Mouse (Mus musculus) T-cell, adult 2 months (primary cell): ENCODE data around the gene Hspa1l.
A peak's percentile ranks its signal among the peaks of the same experiment; 100 is the strongest.
"Not testable (repeated sequence)": the region's sequence is repeated elsewhere in the genome, so short reads cannot be mapped to it uniquely, and the experiment has no call there.

Experiments used
- DNase-seq: peaks from one replicate; pipeline ENCODE4 v3.0.0; 2022; ENCODE audit warnings: low spot score

Hspa1l gene

GRCm38 (mm10) chr17:34972069-34972749, at the start of gene Hspa1l, which contains the start of gene Hspa1a:
Gene Hspa1l (plus strand): TSS chr17:34972703.
Gene Hspa1a (minus strand): TSS chr17:34972156.
- DNase-seq, result peak; percentile 65

GRCm38 (mm10) chr17:34922939-34923338, 49.6 kb upstream of the Hspa1l start:
- no peak for DNase-seq

GRCm38 (mm10) chr17:34924258-34924657, 48.2 kb upstream of the Hspa1l start:
- DNase-seq, result no peak

DNA sequence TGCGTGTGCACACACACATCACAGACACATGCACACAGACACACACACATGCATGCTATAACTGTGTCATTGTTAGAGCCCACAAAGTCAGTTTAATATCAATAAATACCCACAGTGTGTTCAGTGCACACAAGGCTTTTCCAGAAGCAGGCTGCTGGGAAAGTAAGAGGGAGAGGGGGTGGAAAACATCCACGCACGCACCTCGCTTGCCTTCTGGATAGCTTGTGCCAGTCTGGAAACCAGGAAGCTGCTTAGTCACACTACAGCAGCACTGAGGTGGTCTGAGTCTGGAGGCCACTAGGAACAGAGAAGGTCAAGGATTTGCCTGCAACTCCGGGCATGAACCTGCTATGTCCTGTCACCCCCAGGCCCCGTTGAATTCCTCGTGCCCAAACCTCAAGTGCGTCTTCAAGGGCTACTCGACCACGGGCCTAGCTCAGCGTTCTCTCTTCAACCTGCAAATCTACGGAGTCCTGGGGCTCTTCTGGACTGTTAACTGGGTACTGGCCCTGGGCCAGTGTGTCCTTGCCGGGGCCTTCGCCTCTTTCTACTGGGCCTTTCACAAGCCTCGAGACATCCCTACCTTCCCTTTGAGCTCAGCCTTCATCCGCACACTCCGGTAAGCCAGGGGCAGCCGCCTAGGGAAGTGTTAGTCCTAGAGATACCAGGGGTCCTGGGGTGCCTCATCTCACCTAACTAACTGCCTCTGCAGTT, 45.0 kb upstream of the Hspa1l start:
- DNase-seq, result no peak

DNA sequence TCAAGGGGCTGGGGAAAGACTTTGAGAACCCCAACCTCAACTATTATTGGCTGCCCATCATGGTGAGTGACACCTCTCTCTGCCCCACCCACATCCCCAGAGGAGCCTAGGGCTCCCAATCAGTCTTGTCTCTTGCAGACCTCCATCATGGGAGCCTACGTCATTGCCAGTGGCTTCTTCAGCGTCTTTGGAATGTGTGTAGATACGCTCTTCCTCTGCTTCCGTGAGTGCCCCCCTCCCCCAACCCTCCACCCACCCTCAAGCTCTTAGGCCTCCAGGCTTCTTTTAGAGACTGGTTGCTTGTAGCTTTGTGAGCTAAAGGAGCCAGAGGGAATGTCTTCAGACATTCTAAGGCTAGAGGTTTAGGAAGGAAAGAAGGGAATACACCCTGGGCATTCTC, 43.7 kb upstream of the Hspa1l start:
- no peak for DNase-seq

DNA sequence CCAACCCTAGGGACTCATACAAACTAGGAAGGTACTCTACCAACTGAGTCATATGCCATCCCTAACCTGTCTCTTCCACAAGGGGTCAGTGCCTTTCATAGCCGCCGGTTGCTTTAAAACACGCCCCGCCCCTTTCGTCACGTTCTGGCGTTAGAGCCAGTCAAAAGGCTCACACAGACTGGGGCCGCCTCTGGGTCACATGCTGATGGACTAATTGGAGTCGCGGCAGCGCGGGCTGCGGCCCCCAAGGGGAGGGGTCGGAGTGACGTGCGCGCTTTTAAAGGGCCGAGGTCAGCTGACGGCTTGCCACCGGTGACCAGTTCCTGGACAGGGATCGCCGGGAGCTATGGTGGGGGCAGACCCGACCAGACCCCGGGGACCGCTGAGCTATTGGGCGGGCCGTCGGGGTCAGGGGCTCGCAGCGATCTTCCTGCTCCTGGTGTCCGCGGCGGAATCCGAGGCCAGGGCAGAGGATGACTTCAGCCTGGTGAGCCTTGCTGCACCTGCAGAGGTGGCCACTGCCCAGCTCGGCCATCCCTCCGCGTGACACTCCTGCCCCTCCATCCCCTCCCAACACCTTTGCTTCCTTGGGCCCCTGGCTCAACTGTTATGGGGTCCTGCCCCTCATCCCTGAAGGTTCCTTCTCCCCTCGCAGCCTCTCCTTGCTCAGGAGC, 41.3 kb upstream of the Hspa1l start, which contains the start of gene Neu1:
Gene Neu1, plus strand, starts transcription at position 193 of the 674 bp plus-strand sequence.
- peak; percentile 96 for DNase-seq

DNA sequence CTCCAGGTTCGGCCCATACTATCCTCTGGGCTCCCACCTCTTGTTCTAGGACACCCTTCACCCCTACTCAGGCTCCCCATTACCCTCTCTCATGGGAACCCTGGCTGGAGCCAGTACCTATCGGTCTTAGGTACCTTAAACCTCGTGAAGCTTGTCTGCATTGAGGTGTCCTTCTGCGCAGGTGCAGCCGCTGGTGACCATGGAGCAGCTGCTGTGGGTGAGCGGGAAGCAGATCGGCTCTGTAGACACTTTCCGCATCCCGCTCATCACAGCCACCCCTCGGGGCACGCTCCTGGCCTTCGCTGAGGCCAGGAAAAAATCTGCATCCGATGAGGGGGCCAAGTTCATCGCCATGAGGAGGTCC, 40.8 kb upstream of the Hspa1l start:
- DNase-seq, result peak; percentile 53

DNA sequence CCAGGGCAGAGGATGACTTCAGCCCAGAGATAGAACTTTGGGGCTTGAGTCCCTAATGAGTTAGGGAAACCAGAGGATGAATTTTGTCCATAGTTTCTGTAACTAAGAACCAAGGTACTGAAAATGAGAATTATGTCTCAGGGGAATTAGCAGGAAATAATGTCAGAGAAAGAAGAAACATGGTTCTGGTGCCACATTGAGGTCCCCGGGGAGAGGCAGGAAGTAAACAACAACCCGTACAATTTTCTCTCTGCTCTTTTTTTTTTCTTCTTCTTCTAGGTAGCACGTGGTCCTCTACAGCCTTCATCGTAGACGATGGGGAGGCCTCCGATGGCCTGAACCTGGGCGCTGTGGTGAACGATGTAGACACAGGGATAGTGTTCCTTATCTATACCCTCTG, 40.2 kb upstream of the Hspa1l start:
- peak; percentile 45 for DNase-seq

DNA sequence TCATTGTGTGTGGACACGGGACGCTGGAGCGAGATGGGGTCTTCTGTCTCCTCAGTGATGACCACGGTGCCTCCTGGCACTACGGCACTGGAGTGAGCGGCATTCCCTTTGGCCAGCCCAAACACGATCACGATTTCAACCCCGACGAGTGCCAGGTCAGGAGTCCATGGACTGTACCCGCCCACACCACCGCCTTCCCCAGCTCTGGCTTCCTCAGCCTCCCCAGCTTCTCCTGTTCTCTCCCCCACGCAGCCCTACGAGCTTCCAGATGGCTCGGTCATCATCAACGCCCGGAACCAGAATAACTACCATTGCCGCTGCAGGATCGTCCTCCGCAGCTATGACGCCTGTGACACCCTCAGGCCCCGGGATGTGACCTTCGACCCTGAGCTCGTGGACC, 38.5 kb upstream of the Hspa1l start:
- DNase-seq, result no peak

DNA sequence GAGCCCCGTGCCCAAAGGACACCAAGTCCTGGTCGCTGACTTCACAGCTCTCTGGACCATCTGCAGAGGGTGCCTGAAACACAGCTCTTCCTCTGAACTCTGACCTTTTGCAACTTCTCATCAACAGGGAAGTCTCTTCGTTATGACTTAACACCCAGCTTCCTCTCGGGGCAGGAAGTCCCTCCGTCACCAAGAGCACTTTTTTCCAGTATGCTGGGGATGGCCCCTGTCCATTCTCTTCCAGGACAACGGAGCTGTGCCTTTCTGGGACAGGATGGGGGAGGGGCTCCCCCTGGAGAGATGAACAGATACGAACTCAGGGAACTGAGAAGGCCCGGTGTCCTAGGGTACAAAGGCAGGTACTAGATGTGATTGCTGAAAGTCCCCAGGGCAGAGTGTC, 37.7 kb upstream of the Hspa1l start:
- no peak for DNase-seq

DNA sequence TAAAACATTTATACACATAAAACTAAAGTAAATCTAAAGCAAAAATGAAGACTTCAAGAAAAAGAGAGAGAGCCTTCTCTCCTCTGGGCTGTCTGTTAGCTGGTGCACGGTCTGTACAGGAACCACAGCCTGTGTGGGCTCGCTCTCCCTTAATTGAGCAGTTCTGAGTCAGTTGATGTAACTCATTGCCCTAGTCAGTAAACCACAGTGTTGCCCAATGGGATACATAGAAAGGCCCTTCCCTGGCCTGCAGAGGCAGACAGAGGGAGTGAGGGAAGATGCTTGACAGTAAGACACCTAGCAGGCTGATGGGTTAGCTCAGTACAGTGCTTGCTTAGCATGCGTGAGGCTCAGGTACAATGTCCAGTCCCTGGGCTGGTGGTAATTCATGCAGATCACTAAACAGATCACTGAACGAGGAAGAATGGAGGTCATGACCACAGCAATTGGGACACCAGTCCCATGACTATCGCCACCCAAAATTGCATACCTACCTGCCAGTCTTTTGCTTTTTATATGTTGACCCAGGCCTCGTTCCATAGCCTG, 34.5 kb upstream of the Hspa1l start:
- DNase-seq, result no peak

DNA sequence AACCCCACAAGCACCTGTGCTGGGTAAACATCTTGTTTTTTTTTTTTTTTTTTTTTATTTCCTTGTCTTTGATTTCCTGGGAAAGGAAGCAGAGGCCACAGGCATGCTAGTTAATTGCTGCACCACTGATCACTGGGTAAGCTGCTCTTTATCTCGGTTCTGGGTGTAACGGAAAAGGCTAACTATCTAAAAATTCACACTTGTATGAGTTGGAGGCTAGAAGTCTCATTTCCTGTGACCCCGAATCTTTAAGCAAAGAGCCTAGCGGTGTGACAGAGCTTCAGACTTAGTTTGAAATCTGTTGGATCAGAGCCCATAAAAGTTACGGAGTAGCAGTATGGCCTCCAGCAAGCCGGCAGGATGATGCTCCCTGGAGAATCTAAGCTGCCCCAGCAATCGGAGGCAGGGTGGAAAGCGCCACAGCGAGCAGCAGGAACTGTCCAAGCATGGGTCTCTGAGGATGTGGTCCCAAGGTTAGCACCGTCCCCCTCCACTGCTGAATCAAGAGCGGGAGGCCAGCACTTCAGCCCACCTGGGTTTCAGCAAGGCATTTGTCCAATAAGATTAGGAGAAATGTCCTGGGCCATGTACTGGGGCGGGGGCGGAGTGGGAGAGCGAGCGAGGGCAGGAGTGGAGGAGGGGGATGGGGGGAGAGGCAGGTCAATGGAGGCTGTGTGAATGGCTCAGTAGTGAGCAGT, 31.0 kb upstream of the Hspa1l start:
- DNase-seq, result no peak

DNA sequence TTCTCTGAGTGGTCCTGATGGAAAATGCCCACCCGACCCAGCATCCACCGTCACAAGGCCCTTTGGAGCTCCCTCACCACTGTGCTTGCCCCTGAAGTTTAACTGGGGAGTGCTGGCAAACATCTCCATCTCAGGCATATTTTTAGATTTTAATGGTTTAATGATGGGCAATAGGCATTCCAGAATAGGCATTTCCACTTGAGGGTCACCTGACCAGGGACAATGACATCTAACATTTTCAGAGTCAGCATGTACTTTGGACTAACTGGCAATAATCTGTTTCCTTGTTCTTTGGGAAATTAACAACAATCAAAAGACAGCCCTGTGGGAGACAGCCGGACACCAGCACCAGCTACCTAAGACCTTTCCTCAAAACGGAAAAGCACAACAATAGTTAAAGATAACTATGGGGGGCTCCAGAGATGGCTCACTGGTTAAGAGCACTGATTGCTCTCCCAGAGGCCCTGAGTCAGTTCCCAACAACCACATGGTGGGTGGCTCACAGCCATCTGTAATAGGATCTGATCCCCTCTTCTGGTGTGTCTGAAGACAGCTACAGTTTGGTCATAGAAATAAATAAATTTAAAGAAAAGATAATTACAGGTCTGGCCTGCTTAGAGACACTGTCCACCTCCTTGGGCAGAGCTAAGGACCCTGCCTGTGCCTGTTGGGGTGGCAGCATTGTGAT, 29.2 kb upstream of the Hspa1l start:
- no peak for DNase-seq

GRCm38 (mm10) chr17:34944362-34944761, 28.1 kb upstream of the Hspa1l start:
- no peak for DNase-seq

DNA sequence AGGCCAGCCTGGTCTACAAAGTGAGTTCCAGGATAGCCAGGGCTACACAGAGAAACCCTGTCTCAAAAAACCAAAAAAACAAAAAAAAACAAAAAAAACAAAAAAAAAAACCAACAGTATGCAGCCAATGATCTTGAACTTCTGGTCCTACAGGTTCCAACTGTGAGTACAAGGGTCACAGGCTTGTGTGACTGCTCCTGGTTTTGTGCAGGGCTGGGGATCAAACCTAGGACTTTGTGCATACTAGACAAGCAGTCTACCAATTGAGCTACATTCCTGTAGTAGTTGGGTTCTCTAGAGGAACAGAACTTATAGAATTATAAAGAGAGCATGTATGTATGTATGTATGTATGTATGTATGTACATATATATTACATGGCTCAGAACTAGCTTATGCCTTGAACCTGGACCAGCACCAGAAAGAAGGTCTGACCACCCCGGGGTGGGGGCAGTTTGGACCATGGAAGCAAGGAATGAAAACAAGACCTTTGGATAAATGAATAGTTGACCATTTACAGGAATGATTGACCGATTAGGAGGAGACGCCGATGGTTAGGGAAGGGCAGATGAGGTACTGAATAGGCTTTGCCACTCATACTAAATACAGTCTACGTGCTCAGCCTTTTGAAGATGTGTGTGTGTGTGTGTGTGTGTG, 25.9 kb upstream of the Hspa1l start:
- DNase-seq, result no peak

GRCm38 (mm10) chr17:34947606-34948005, 24.9 kb upstream of the Hspa1l start:
- DNase-seq, result no peak

DNA sequence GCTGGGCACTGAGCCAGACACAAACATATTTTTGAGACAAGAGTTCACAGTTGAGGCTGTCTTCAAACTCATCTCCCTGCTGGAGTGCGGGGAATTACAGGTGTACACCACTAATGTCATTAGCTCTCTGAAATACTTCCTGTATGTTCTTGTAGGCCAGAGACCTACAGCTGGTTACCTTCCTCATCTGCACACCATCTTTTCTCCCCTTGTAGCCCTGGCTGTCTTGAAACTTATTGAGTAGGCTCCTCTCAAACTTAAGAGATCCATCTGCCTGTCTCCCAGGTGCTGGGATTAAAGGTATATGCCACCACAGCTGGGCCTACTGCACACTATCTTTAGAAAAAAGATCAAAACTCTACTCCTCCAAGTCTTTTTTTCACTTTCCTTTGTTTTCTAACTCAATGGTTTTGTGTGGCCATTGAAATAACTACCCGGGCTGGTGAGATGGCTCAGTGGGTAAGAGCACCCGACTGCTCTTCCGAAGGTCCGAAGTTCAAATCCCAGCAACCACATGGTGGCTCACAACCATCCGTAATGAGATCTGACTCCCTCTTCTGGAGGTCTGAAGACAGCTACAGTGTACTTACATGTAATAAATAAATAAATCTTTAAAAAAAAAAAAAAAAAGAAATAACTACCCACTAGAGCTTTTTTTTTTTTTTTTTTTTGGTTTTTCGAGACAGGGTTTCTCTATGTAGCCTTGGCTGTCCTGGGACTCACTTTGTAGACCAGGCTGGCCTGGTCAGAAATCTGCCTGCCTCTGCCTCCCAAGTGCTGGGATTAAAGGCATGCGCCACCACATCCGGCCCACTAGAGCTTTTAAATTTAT, 23.6 kb upstream of the Hspa1l start:
- not testable (repeated sequence) for DNase-seq

GRCm38 (mm10) chr17:34949553-34949969, 22.9 kb upstream of the Hspa1l start:
- DNase-seq, result no peak

DNA sequence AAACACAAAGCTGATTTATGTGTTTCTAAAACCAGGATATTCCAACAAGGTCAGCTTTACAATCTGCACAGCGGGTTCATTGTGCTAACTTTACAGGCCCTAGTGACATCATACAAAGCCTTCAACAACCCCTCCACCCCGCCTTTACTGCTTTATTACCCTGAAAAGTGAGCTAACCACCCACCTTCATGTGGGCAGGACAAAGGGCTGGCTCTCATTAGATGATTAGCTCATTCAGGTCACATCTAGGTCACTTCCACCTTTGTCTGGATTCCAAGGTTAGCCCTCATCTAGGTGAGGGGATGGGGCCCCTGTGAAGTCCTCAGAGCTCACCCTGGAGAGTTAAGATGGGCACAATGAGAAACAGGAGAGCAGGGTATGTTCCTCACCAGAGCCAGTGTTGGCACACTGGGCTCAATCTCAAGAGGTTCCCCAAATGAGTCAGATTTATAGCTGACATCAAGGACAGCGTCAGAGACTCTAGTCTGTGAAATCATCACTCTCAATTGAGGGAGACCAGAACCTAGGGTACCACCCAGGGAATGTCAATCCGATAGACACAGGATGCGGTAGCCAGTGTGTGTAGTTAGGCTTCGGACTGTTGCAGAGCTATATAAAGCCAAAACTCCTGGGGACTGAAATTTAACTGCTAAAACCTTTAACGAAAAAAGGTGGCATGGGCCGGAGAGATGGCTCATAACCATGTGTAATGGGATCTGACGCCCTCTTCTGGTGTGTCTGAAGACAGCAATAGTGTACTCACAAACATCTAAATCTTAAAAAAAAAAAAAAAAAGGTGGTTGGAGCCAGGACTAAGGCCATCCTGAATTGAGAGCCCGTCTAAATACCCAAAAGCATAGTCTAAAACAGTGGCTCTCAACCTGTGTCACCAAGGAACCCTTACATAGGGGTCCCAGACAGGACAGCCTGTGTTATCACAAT, 21.7 kb upstream of the Hspa1l start:
- no peak for DNase-seq
